Mouse (Mus musculus) stomach, postnatal 0 days (tissue): ENCODE data around the gene Gtf2e1.

Source experiments
- CTCF ChIP-seq: IDR thresholded peaks from 2 replicates; pipeline ENCODE4 v1.5.1; 2016; ENCODE audit warnings: antibody characterized with exemption, low read depth, mild to moderate bottlenecking, moderate library complexity
- EP300 ChIP-seq: optimal IDR thresholded peaks from 2 replicates; pipeline ENCODE3; 2016; ENCODE audit warnings: antibody characterized with exemption

- TF ChIP-seq CTCF = no peak
- TF ChIP-seq EP300 = no peak
These were observed 26.5 kb upstream of the Gtf2e1 start for GRCm38 (mm10) chr16:37566107-37566506.
